Mouse (Mus musculus) frontal cortex, postnatal 36 days (tissue): ENCODE measurements around the gene Nptx2.

Source experiments
- DNase-seq, 2 experiments: peaks; one replicate each; pipeline ENCODE4 v3.0.0; 2022; ENCODE audit warnings: low spot score in 2 of 2

Nptx2 gene

GRCm38 (mm10) chr5:144585100-144585499 lies 39.4 kb downstream of the Nptx2 start:
- DNase-seq, result peak; percentile 49 to 53

GRCm38 (mm10) chr5:144591248-144591880 lies 45.7 kb downstream of the Nptx2 start:
- DNase-seq, result no peak

- DNase-seq, result peak; percentile 53 to 57
Measured at GRCm38 (mm10) chr5:144594796-144595195, 49.1 kb downstream of the Nptx2 start.
